Mouse (Mus musculus) liver (tissue): Measurements from ENCODE around the gene Rpl36-ps4.
A peak's percentile ranks its signal among the peaks of the same experiment; 100 is the strongest.
"Not testable (repeated sequence)": the region's sequence is repeated elsewhere in the genome, so short reads cannot be mapped to it uniquely, and the experiment has no call there.

Source experiments
- DNase-seq: peaks from one replicate; pipeline ENCODE4 v3.0.0-alpha.2; 2020; ENCODE audit warnings: mixed read lengths

Rpl36-ps4 gene

DNA sequence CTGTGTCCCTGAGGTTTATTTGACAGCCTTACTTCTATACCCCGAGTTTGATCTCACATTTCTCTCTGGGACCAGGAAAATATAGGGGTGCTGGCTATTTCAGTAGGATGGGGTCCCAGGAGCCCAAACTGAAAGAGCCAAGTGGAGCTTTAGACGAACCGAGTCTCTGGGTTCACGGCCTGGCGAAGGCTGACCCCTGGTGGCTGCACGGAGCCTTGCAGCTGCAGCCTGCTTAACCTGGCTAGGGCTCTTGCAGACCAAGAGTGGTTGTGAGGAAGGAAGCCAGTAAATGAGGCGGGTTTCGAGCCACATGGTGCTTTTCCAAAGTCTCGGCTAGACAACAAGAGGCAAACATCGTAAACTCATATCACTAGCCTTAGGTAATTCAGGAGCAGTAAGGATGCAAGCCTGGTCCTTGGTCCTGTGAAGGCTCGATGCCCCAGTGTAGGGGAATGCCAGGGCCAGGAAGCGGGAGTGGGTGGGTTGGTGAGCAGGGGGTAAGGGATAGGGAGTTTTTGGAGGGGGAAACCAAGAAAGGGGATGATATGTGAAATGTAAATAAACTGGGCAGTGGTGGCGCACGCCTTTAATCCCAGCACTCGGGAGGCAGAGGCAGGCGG lies 28.3 kb downstream of the Rpl36-ps4 start:
- peak; percentile 67 for DNase-seq

DNA sequence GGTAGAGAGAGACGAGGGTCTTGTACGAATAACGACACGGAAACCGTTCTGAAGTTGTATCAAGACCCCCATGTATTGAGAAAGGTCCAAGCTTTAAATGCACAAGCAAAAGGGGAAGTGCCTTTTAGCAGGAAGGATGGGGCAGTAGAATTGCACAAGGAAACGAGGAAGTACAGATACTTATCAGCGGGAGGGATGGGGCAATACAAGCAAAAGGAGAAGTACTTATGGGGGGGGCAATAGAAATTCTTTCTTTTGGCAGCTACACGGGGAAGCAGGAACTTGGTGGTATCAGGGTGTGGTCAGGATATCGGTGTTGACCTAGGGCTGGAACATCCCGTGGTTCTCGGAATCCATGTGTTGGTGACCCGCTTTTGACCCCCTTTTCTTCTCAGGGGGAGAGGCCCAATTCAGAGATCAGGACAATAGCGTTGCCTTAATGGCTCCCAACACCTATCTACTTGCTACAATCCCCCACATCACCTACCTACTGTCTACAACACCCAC lies 33.9 kb downstream of the Rpl36-ps4 start:
- DNase-seq, result not testable (repeated sequence)

DNA sequence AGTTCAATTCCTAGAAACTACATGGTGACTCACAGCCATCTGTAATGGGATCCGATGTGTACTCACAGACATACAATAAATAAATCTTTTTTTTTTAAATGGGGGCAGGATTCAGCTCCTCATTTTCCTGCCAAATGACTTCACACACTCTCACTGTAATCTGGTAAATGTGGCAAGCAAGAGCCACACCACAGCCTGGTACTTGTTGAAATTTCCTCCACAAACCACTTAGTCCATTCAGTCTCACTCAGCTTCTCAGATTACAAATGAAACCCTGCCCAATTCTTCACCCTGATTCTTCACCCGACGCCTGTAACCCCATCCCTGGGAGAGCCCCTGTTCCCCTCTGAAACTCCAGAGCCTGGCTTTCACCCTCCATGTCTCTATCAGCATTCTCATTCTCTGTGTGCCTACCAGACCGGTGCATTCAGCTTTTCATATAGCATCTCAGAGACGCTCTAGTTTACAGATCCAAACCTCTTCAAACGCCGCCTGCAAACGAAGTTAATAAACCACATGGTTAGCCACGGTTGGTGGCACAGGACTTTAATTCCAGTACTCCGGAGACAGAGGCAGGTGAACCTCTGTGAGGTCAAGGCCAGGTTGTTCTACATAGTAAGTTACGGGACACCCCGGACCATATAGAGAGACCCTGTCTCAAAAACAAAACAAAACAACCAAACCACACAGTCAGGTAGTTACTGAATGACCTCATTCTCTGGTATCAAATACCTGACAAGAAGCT lies 36.5 kb downstream of the Rpl36-ps4 start:
- no peak for DNase-seq

DNA sequence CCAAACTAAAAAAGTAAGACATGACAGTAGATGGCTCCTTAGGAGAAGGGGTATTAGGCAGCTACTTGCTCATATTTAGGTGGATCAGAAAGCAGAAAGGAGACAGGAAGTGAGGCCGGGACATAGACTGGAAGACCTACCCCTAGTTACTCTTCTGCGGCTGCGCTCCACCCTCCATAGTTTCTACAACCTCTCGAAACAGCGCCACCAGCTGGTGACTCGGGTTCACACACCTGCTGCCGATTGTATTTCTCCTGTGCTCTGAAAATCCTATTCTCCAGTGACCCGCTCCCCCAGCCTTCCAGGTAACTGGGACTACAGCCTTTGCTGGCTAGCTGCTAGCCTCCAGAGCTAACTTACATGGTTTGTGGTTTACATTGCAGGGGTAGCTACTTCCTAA lies 37.5 kb downstream of the Rpl36-ps4 start:
- peak; percentile 21 for DNase-seq

DNA sequence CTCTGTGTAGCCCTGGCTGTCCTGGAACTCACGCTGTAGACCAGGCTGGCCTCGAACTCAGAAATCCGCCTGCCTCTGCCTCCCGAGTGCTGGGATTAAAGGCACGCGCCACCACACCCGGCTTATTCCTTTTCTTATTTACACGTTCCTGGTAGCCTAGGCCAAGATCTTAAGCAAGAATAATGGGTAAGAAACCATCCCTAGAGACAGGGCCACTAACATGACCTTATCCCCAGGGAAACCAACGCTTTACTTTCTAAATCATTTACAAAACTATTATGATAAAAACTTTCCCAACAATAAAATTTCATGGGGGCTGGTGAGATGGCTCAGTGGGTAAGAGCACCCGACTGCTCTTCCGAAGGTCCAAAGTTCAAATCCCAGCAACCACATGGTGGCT lies 38.6 kb downstream of the Rpl36-ps4 start:
- not testable (repeated sequence) for DNase-seq

DNA sequence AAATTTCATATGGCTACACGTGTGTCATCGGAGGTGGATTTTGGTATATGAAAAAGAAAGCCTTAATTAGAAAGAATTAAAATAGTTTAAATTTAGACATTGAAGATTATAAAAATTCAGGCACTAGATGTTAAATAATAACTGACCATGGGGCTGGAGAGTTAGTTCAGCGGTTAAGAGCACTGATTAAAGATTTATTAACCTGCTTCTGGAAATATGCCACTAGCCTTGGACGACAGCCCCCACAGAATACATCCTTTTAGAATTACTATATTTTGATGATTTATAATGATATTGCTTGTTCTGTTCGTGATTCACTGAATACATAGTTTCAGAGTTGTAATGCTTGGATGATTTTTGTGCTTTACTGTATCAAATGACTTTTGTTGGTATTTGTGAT lies 39.2 kb downstream of the Rpl36-ps4 start:
- DNase-seq, result not testable (repeated sequence)

DNA sequence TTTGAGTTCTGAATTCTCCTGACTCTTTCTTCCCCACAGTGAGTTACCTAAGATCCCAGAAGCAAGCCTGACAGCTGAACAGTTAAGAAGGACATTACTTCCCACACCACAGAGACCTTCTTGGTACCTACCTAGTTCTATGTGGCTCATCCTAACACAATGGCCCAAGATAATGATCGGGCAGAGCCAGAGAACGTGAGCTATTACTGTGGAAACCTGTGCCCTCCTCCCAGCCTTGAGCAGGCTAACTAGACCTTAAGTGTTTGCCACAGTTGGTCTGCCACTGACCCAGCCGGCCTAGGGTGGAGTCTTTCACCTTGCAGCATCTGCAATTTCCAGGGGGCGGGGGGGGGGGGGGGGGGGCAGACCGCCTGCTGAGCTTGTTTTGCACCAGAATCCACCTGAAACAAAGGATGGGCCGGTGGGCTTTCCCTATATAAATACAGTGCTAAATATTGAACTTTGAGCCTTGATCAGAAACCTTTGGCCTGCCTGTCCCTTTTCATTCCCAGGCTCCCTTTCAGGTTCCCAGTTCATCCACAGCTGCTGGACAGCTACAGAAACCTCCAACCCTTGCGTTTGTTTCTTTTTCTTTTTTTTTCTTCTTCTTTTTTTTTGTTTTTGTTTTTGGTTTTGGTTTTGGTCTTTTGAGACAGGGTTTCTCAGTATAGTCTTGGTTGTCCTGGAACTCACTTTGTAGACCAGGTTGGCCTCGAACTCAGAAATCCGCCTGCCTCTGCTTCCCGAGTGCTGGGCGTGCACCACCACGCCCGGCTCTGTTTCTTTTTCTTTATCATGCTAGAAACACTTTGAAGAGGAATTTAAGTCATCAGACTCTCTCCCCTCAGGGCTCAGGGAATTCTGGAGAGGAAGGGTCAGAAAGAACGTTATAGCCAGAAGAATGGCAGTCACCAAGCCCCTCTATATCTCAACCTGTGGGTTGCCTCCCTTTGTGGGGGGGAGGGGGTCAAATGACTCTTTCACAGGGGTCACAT lies 42.6 kb downstream of the Rpl36-ps4 start:
- DNase-seq, result no peak

DNA sequence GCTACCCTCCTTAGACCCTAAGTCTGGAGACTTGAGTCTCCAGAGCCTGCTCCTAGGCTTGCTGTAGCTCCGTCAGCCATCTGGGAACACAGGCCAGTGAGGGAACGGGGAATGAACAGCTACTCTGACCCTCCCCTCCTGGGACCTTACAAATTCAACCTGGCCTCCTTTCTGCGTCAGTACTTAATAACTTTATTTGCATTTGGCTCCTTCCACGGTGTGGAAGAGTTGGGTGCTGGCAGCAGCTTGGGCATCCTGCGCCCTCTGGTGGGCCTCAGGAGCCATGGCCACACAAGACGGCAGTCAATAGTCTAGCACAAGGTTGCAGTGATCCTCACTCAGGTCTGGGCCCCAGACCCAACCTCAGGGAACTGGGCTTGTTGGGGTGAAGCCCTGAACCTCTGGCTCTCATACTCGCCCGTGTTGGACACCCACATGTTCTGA lies 47.7 kb downstream of the Rpl36-ps4 start:
- not testable (repeated sequence) for DNase-seq
